Mouse (Mus musculus) testis, postnatal 14 days (tissue): ENCODE measurements around the gene Dlgap1.

Source experiments
- DNase-seq: peaks from one replicate; pipeline ENCODE4 v3.0.0; 2021; ENCODE audit warnings: low spot score

Gene Dlgap1

GRCm38 (mm10) chr17:70728719-70729281 lies 759.9 kb downstream of the Dlgap1 start:
- peak; percentile 39 for DNase-seq

DNA sequence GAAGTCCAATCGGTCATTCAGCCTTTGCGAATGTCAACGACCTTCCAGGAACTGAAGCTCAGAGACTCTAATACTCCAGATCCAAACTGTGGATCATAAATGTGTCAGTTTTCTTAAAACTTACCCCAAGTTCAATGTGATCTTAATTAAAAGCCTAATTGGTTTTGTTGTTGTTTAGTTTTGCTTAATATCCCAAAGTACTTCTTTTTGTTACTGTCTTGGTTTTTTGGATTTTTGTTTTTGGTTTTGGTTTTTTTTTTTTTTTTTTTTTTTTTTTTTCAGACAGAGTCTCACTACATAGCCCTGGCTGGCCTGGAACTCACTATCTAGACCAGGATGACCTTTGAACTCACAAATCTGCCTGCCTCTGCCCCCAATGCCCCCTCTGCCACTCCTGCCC lies 765.9 kb downstream of the Dlgap1 start:
- DNase-seq = no peak

GRCm38 (mm10) chr17:70735396-70735795 lies 766.5 kb downstream of the Dlgap1 start:
- no peak for DNase-seq

GRCm38 (mm10) chr17:70737424-70737823 lies 768.6 kb downstream of the Dlgap1 start:
- peak; percentile 65 for DNase-seq

DNA sequence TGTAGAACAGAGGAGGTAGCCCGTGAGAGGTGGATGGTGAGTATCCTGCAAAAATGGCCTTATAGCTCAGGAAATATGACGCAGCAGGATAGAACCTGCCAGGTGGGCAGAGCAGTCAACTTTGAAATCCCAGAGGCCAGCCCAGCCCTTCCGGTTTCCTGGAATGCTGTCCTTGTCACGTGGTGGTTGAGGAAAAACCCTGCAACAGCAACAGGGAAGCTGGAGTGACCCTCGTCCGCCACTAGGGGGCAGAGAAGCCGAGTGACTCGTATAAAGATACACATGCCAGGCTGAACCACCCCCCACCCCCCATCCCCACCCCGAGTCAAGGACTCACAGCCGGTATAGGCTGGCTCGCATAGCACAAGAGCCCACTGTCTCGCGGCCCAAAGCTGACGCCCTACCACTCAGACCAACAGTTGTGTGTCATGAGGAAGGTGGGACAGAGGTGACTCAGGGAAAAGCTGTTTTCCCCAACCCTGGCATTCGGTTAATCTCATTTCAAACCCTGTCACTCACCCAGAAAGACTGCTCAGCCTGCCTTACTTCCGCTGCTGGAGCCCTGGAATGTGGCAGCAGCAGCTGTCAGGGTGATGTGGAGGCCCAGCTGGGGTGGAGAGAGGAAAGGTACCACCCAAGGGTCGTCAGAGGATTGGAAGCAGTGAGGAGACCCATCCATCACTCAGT lies 769.4 kb downstream of the Dlgap1 start:
- DNase-seq = peak; percentile 86

GRCm38 (mm10) chr17:70739346-70739745 lies 770.5 kb downstream of the Dlgap1 start:
- DNase-seq = no peak

DNA sequence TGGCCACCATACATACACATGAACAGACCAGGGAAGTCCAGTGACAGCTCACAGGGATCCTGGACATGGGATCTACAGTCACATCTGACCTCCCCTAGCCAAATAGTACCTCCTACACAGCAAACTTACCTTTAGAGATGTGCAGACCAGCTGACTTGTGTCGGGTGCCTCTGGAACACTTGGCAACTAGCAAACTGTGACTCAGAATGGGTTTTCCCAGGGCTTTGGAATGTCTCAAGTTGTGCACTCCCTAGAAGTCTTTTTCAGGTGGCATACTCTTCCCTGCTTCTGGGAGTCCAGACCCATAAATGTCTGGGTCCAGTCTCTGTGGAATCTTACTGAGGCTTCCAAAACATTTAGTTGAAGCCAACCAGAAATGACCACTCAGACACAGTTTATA lies 772.8 kb downstream of the Dlgap1 start:
- no peak for DNase-seq

DNA sequence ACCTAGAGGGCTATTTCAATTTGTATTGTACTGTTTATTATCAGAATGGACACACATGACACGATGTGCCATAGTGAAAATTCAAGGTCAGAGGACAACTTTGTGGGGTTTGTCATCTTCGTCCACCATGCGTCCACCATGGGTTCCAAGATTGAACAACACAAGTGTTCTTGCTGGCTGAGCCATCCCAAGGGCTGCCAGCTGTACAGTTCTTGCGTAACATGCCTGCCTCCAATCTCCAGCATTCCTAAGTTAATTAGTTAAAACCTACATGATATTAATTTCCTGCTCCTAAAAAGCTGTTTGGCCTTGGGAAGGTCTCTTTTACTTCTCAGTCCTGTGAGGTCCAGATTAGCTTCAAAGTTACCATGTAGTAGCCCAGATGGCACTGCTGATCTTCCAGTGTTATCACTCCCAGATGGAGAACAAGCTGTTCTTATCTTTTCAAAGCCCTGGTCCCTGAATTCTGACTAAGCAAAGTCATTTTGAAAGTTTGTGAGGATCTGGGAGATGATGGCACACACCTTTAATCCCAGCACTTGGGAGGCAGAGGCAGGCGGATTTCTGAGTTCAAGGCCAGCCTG lies 775.8 kb downstream of the Dlgap1 start:
- no peak for DNase-seq

GRCm38 (mm10) chr17:70745385-70745784 lies 776.5 kb downstream of the Dlgap1 start:
- DNase-seq = no peak

DNA sequence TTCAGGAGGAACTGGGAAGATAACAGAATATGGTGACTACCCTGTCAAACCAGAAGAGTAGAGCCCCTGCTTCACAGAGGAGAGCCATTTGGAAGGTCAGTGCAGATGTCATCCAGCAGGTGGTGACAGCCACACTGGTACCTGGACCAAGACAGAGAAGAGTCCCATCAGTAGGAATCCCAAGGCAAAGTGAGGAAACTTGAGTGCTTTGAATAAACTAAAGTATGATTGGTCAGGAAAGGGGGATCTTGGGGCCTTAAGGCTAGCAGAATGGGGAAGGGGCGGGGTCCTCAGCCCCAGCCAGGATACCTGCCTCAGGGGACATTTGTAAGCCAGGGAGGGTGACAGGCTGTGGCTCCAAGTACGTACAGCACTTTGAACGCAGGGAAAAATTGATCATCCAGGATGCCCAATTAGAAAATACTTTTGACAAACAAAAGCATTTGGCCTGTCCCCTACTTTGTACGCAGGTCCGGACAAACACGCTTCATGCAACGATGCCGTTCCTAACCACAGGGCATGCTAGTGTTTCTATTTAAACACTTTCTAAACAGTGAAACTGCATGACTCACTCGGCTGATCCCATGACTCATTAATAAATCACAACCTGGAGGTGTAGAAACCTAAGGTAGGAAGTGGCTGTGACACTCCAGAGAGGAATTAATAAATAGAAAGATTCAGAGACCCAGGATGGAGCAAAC lies 777.7 kb downstream of the Dlgap1 start:
- no peak for DNase-seq

DNA sequence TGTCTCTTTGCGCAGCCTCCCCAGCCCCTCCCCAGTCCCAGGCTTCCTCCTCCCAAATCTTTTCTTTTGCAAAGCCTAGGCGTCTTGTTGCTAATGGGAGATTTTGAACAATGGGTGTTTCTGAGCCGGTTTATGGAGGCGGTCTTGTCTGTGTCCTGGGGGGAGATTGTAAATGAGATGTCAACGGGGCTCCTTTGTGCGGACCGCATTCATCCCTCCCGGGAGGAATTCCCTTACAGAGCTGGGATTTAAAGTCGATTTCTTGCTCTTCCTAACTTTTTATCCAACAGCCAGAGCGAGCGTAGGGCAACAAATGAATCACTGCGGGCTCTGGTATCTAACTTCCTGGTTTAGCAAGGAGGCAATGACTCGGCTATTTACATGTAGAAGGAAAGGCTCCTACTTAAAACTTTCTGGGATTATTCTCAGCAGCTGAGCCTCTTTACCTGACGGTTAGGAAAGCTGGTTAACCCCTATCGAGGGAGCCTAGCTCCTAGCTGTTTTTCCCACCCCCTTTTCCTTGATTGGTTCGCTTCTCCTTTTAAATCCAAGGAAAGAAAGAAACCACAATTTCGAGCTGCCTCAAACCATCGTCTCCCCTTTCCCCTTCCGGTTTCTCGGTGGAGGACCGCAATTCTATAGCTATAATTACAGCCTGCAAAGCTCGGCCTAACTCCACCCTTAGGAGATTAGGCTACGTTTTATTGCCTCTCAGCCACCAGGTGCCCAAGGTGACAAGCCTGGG lies 779.0 kb downstream of the Dlgap1 start:
- DNase-seq = peak; percentile 61

GRCm38 (mm10) chr17:70748476-70748830 lies 779.6 kb downstream of the Dlgap1 start:
- DNase-seq = no peak

DNA sequence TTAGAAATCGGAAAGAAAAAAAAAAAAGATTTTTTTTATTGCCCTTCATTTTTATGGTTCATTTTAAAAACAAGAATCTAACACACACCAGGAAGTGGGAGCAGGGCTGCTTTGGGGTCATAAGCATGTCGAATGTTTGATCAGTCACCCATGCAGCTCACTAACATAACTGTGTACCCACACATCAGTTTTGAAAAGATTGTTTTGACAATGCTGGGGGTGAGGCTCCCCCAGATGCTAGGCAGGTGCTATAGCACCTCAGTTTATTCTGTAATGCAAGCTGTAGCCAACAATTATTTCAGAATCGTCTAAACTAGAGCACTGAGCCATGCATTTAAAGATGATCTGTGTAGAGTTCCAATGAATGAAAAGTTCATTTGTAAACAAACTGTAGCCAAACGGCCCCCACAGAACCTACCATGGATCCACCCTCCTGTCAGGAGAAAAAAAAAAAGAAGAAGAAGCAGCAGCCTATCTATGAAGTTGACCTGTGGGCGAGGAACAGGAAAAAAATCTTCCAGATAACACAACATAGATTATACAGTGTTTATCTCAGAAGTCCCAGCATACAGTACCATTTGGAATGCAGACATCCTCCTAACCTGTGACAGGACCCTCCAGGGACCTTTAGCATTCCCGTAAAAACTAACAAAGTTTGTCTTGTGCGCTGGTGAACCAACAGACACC lies 780.2 kb downstream of the Dlgap1 start:
- no peak for DNase-seq

DNA sequence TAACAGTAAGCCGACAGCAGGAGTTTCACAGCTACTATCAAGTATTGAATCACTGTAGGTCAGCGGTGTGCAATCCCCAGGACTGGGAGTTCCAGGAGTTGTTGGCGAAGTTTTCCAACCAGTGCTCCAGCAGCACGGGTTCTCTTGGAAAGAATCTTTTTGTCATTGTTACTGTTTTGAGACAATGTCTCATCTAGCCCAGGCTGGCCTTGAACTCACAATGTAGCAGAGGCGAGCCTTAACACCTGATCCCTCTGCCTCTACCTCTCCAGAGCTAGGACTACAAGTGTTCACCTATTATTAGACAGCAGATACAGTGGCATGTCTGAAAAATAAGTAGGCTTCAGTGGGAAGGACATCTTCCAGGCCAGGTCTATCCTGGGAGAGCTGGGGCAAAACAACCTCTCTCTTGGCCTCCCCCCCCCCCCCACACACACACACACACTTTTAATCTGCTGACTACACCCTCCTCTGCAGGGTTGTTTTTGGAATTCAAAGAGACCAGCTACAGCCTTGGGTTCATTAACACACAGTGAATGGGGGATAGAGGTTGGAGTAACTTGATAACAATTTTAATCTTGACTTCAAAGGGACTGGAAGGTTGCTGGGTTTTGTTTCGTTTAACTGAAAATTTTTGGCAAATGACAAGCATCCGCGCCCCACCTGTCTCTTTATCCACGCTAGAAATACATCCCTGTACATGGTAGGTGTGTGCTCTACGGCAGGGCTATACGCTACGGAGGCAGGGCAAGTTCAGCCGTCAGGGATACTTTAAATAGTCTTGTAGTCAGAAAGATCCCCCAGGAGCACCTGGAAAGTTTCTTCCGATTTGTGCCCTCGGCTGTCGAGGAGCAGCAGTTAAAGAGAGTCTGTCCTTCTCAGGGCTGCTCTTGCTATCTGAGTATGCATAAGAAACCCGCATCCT lies 781.6 kb downstream of the Dlgap1 start:
- DNase-seq = peak; percentile 74

DNA sequence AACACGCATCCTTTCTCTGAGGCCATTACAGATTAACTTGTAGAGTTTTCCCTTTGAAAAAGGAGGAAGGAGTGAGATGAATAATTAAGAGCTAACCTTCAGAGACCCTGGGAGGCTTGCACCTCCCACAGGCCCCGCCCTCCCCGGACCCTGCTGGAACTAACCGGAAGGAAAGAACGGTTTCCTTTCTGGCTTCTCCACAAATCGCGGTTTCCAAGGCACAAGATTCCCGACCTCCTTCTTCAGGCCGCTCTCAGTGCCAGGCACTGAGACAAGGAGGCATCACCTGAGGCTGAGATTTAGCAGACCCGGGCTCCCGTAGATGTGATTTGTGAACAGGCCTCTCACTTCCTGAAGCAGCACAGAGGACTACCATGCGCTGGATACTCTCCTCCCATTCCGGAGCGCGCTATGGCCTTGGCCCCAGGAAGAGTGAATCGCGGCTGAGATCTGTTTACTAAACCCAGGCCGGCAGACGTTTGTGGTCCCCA lies 782.3 kb downstream of the Dlgap1 start:
- peak; percentile 55 for DNase-seq

- DNase-seq = no peak
Measured at GRCm38 (mm10) chr17:70751676-70752075, 782.8 kb downstream of the Dlgap1 start.

- no peak for DNase-seq
Measured at GRCm38 (mm10) chr17:70753444-70754032, 784.7 kb downstream of the Dlgap1 start.

- DNase-seq = no peak
Measured at GRCm38 (mm10) chr17:70754041-70754440, 785.2 kb downstream of the Dlgap1 start.

GRCm38 (mm10) chr17:70754638-70755037 lies 785.8 kb downstream of the Dlgap1 start:
- no peak for DNase-seq

DNA sequence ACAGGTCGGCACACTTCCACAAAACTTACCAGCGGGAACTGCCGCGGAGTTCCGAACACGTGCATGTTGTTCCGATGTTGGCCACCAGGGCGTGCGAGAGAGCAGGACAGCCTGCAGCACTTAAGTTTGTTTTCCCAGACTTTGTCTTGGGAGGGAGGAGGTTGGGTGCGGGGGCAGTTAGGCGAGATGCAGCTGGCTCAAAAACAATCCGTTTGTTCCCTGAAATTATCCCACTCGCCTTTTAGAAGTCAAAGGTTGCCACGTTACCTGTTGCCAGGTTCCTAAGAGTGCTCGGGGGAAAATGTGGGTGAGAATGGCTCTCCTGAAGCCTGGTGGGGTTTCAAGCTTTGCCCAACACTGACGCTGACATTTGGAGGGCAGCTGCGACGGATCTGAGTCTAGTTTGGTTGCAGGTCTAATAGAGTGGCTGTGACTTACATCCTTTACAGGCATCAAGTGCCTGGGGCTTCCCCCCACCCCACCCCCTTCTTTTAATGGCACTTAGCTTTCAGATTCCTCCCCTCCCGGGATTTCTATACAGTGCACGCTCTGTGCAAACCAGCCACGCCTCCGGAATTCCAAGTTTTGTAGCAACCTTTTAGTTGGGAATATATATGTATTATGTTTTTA lies 786.3 kb downstream of the Dlgap1 start:
- DNase-seq = peak; percentile 84
